Mouse (Mus musculus): ENCODE data around the gene Gm8362.
"Not testable (repeated sequence)": the region's sequence is repeated elsewhere in the genome, so short reads cannot be mapped to it uniquely, and the experiment has no call there.

Gm8362 gene

DNA sequence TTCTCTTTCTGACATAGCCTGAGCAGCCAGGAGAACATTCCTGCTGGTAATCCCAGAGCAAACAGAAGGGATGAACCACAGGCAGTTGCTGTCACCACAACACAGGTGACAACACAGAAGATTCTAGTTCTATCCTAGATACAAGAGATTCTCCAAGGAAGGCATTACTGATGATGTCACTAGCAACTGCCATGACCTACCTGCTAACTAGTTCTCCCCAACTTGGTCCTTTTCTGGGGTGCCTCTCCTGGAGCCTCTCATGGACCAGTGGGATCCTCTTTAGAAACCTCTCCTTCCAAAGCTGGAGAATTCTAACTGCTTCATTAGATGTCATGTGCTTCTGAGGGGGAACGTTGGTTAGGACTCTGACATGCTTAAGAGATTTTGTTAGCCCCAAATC is at the start of gene Gm8362:
Gm8362 (minus strand) TSS at position 101 of the 400 bp plus-strand sequence.
- in situ Hi-C loops (cut with MboI; ENCODE audit: unreplicated experiment in 2 of 2) = not testable (repeated sequence)

DNA sequence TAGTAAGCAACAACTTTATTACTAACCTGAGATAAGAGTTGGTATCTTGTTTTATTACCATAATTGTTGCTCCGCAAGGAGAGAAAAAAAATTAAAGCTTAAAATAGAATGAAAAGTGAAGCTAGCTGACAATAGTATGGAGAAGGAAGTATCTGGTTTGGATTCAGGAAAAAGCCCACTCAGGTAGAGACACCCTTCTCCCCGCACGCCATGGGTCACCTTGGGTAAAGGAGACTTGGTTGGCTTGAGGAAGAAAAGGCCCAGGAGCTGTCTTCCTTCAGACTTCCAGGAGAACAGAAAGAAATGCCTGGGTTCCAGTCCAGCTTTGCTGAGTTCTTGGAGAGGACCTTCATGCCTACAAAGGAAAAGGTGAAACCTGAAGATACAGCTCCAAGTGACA is 49.1 kb upstream of the Gm8362 start:
- in situ Hi-C loops (cut with MboI; ENCODE audit: unreplicated experiment in 2 of 2) = not testable (repeated sequence)

DNA sequence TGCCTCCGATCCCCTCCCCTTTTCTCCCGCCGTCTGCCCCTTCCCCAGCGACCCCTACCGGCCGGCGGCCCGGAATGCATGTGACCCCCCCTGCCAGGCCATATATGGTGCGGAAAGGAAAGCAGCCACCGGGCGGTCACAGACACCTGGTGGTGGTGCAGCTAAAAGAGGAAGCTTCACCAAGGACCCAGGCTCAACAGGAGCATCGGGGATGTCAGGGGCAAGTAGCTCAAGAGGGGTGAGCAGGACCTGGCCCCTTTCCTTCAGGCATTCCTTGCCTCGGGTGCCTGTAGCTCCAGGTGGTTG is 17.0 kb downstream of the Gm8362 start:
- in situ Hi-C loops (cut with MboI; ENCODE audit: unreplicated experiment in 2 of 2) = not testable (repeated sequence)

DNA sequence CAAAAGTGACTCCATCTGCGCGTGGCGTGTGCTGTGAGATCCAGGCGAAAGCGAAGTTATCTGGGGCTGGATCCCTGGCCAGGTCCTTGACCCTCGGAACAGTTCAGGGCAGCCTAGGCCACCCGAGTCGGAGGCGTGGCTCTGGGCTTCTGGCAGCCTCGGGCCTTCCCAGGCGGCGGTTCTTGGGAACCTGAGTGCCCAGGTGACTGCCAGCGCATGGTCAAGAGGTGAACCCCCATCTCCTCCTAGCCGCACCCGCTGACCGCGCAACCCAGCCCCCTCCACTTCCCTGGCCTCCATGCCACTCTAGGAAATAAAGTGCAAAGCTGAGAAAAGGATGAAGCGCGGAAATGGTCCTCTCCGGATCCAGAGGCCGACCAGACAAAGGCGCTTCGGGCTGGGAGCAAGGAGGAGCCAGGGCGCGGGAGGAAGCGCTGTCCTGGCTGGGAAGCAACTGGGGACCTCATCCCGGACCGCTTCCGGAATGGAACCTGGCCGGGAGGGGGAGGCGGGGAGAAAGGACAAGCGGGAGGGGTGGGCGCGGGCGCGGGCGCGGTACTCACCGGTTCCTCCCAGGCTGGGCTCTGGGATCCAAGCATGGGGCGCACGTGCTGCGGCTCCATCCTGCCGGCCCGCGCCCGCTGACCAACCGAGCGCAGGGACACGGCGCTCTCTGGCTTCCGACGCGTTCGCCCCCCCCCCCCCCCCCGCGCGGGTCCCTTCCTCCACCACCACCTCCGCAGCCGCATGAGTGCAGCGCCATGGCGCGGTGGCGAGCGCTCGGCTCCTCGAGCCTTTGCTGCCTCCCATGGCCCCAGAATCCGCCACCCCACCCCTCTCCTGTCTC is 17.6 kb downstream of the Gm8362 start:
- in situ Hi-C loops (cut with MboI; ENCODE audit: unreplicated experiment in 2 of 2) = not testable (repeated sequence)

DNA sequence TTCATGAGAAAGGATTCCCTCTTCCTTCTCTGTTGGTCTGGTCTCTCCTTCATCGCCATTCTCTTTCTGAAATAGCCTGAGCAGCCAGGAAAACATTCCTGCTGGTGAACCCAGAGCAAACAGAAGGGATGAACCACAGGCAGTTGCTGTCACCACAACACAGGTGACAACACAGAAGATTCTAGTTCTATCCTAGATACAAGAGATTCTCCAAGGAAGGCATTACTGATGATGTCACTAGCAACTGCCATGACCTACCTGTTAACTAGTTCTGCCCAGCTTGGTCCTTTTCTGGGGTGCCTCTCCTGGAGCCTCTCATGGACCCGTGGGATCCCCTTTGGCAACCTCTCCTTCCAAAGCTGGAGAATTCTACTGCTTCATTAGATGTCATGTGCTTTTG is 32.0 kb downstream of the Gm8362 start, which contains the start of gene Gm3636:
Gm3636 (minus strand) TSS at position 101 of the 400 bp plus-strand sequence.
- in situ Hi-C loops (cut with MboI; ENCODE audit: unreplicated experiment in 2 of 2) = not testable (repeated sequence)

DNA sequence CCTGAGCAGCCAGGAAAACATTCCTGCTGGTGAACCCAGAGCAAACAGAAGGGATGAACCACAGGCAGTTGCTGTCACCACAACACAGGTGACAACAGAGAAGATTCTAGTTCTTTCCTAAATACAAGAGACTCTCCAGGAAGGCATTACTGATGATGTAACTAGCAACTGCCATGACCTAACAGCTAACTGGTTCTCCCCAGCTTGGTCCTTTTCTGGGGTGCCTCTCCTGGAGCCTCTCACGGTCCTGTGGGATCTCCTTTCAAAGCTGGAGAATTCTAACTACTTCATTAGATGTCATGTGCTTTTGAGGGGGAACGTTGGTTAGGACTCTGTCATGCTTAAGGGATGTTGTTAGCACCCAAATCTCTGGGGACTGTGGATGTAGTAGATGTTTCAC is 54.1 kb downstream of the Gm8362 start, which contains the start of gene Gm8050:
Gm8050 (minus strand) TSS at position 101 of the 400 bp plus-strand sequence.
- in situ Hi-C loops (cut with MboI; ENCODE audit: unreplicated experiment in 2 of 2) = not testable (repeated sequence)
